Mouse (Mus musculus) spleen, adult 2 months (tissue): ENCODE data around the gene Hoxd4. TPM values are rescaled to one million over a fixed set of nuclear protein-coding genes. Genes with fewer than 3 reads are reported as not detected.

ENCODE experiments used
- DNase-seq, 2 experiments: peaks; one replicate each; pipeline versions ENCODE4 v3.0.0 to v3.0.0-alpha.2; 2012 to 2021; ENCODE audit warnings: low spot score in 2 of 2, low read depth in 1 of 2
- H3K27ac ChIP-seq: fragments of 200-500 bp; 2 replicates; pipeline ENCODE4 v1.5.1; 2012; ENCODE audit warnings: low read length, inconsistent platforms; ENCODE audit not compliant: insufficient read depth
- H3K27me3 ChIP-seq: fragments of 200-500 bp; 2 replicates; pipeline ENCODE4 v1.6.1; 2012; ENCODE audit warnings: mild to moderate bottlenecking, moderate library complexity, low read length, inconsistent platforms; ENCODE audit not compliant: control insufficient read depth, insufficient read depth
- H3K36me3 ChIP-seq: fragments of 200-500 bp; 2 replicates; pipeline ENCODE4 v1.6.1; 2012; ENCODE audit warnings: mild to moderate bottlenecking, low read length, inconsistent platforms; ENCODE audit not compliant: control insufficient read depth, insufficient read depth
- H3K4me1 ChIP-seq: fragments of 200-500 bp; 2 replicates; pipeline ENCODE4 v1.6.1; 2011; ENCODE audit warnings: inconsistent platforms; ENCODE audit not compliant: control insufficient read depth, insufficient read depth, insufficient read length
- H3K4me3 ChIP-seq: fragments of 200-500 bp; 2 replicates; pipeline ENCODE4 v1.5.1; 2011; ENCODE audit warnings: mild to moderate bottlenecking, inconsistent platforms; ENCODE audit not compliant: insufficient read depth, insufficient read length; ENCODE audit errors: extremely low read depth
- CTCF ChIP-seq: fragments of 200-500 bp; IDR thresholded peaks from 2 replicates; pipeline ENCODE4 v1.5.1; 2011; ENCODE audit warnings: mild to moderate bottlenecking, inconsistent platforms; ENCODE audit not compliant: insufficient read depth, insufficient read length, insufficient replicate concordance; ENCODE audit errors: extremely low read depth
- POLR2A ChIP-seq: fragments of 200-500 bp; IDR thresholded peaks from 2 replicates; pipeline ENCODE4 v1.6.1; 2011; ENCODE audit warnings: low read depth, low read length, inconsistent platforms
- WGBS: fragments of 180-500 bp; shearing (Covaris S2); methylation state at CpG from one replicate; pipeline ENCODE4 v1.1.7; 2018; 5-methylcytosine and 5-hydroxymethylcytosine counted together
- polyA plus RNA-seq: library from polyadenylated mRNA; depleted of rRNA; stranded (reverse); fragments of >200 nt; gene quantifications from 2 replicates; pipeline ENCODE4 v1.2.3, GENCODE M21; 2012

Hoxd4 gene
- polyA plus RNA-seq, 1 experiment, result 0.29 TPM

DNA sequence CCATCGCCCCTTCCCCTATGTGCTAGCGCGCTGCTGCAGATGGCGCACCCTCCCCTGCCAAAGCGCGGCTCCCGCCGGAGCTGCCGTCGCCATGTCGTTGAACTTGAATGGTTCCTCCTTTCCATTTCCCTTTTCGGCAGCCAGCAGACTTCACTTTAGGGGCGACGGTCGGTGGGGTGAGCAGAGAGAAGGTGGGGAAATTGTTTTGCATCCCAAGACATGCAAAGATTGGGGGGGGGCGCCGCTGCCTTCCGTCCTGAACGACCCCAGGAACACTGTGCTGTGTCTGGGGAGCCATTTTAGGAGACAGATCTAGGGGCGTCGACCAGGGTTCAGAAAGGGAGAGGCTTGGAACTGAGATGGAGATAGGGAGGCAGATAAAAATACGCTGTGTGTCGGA is 31.7 kb upstream of the Hoxd4 start:
- Histone ChIP-seq H3K4me1 (peaks cover 5% of the 10 kb centered on the region), H3K36me3 (no peaks in the 10 kb centered on the region), H3K27ac (no peak overlapping the region), H3K27me3 (peaks cover 47% of the 10 kb centered on the region), H3K4me3 (no peak overlapping the region)
- TF ChIP-seq CTCF (no peak), POLR2A (no peak)
- no peak for DNase-seq
- whole genome bisulfite sequencing, result 3% methylated on average over 23 of the region's 23 CpGs

DNA sequence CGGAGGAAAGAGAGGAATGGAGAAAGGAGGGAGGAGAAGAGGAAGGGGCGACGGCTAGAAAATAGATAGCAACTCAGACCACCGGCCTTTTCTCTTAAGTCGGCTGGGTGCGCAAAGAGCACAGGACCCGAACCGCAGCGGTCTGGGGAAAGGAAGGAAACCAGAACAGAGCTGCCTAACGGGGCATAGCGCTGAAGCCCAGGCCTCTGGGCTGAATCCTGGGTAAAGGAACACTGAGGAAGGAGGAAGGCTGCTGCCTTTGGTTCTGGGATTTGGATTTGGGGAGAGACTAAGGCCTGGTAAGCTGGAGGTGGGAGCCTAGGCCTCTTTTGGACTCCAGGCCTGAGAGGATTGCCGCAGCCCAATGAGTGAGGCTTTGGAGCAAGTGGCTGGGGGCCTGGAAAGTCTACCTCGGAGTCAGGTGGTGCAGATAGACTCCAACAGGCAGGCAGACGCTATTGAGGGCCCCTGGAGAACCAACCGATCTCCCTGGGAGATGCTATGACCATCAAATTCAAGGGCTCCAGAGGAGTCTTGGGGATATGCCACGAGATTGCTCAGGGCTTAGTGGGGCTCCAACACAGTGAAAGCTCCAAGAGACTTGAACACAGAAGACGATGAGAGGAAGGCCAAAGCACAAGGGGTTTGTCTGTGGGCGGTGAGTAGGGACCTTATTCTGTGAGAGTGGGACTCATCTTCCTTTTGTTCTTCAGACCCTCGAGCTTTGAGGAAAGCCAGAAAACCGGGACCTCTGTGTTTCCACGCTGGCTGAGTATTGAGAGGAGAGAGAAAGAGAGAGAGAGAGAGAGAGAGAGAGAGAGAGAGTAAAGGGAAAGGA is 30.9 kb upstream of the Hoxd4 start:
- Histone ChIP-seq H3K4me1 (peaks cover 5% of the 10 kb centered on the region), H3K27ac (no peak overlapping the region), H3K27me3 (peaks cover 40% of the 10 kb centered on the region), H3K4me3 (no peak overlapping the region), H3K36me3 (no peaks in the 10 kb centered on the region)
- no peak for DNase-seq
- TF ChIP-seq POLR2A (no peak), CTCF (no peak)
- WGBS, result 8% methylated on average over 21 of the region's 21 CpGs

DNA sequence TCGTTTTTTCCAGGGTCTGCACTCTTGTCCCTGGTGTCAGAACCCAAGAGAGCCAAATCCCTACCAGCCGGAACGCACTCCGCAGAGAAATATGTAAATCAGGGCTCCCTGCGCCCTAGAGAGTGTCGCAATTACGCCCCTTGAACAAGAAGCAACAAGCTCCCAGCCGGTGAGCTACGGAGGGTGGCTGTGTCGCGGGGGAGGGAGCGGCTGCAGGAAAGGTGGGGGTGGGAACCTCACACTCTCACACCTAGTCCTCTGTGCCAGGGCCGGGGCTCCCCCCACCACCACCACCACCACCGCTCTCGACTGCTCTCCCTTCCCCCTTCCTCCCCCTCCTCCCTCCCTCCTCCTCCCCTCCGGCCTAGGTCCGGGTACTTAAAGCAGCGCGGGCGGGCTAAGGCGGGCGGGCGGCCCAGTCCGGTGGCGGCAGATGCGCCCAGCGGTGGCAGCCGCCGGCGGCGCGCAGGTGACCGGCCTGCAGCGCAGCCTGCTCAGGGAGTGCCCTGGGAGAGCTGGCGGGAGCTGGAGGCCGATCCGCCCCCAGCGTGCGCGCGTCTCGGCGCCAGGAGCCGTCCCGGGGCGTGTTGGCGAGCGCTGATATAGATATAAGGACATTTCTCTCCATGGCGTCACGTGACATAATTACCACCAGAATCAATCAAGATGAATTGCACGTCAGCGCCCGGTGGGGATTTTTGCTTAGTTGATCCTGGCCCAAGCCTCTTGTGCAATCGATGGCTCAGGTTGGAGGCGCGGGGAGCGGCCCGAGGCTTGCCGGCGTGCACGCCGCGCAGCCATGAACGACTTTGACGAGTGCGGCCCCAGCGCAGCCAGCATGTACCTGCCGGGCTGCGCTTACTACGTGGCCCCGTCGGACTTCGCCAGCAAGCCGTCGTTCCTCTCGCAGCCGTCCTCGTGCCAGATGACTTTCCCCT is 29.9 kb upstream of the Hoxd4 start:
- no peak for DNase-seq
- H3K27me3 ChIP-seq, result peaks cover 43% of the 10 kb centered on the region
- H3K27ac ChIP-seq, result no peak overlapping the region
- no peaks in the 10 kb centered on the region for H3K36me3 ChIP-seq
- WGBS, result 4% methylated on average over 78 of the region's 78 CpGs
- peaks cover 5% of the 10 kb centered on the region for H3K4me1 ChIP-seq
- TF ChIP-seq POLR2A, result no peak
- TF ChIP-seq CTCF, result no peak
- H3K4me3 ChIP-seq, result no peak overlapping the region

DNA sequence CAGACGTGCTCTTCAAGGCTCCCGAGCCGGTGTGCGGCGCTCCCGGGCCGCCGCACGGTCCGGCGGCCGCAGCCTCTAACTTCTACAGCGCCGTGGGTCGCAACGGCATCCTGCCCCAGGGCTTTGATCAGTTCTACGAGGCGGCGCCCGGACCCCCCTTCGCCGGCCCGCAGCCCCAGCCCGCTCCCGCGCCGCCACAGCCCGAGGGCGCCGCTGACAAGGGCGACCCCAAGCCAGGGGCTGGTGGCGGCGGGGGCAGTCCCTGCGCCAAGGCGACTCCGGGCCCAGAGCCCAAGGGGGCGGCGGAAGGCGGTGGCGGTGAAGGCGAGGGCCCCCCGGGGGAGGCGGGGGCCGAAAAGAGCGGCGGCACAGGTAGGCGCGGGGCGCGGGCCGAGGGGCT is 28.9 kb upstream of the Hoxd4 start:
- Histone ChIP-seq H3K27me3 (peaks cover 51% of the 10 kb centered on the region), H3K27ac (no peak overlapping the region), H3K4me1 (peaks cover 5% of the 10 kb centered on the region), H3K4me3 (no peak overlapping the region), H3K36me3 (no peaks in the 10 kb centered on the region)
- DNase-seq, result no peak
- no peak for TF ChIP-seq CTCF
- no peak for TF ChIP-seq POLR2A
- WGBS, result 9% methylated on average over 43 of the region's 51 CpGs

DNA sequence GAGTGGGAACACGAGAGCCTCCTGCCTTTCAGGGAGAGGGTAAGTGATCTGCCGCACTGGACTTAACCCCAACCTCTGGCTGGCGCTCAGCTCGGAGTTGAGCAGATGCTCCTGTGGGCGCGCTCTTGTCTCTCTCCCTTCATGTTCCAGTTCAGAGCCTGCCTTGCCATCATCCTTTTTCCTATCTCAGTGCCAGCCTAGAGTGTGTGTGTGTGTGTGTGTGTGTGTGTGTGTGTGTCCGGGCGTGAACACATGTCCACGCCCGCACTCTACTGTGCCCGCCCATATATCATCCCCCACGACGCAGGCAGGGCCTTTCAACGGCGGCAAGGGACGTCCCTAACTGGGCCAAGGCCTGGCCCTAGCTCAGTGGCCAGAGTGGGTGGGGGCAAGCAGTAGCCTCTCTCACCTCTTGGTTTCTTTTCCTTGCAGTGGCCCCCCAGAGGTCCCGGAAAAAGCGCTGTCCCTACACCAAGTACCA is 28.2 kb upstream of the Hoxd4 start:
- 7% methylated on average over 18 of the region's 18 CpGs for WGBS
- Histone ChIP-seq H3K36me3 (no peaks in the 10 kb centered on the region), H3K4me3 (no peak overlapping the region), H3K27ac (no peak overlapping the region), H3K27me3 (peaks cover 53% of the 10 kb centered on the region), H3K4me1 (peaks cover 5% of the 10 kb centered on the region)
- TF ChIP-seq POLR2A, result no peak
- TF ChIP-seq CTCF, result no peak
- no peak for DNase-seq

DNA sequence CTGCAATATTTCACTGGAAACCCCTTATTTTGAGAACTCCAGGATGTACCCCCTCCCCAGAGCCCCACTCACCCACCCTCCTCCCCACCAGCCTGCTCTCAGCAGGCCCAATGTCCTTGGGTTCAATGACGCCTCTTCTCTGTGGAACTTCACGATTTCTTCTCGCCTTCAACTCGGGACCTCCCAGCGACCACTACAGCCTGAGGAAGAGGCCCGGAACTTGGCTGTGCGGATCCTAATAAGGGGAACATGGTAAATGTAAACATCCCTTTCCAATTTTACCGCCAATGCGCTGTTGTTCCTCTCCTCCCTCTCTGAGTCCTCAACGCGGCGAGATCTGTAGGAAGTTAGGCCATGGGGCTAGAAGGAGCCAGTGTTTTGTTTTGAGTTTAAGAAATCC is 27.6 kb upstream of the Hoxd4 start:
- peaks cover 5% of the 10 kb centered on the region for H3K4me1 ChIP-seq
- 11% methylated on average over 12 of the region's 12 CpGs for WGBS
- no peak overlapping the region for H3K27ac ChIP-seq
- H3K4me3 ChIP-seq, result no peak overlapping the region
- peaks cover 53% of the 10 kb centered on the region for H3K27me3 ChIP-seq
- H3K36me3 ChIP-seq, result no peaks in the 10 kb centered on the region
- TF ChIP-seq CTCF (no peak), POLR2A (no peak)
- no peak for DNase-seq
